Mouse (Mus musculus) erythroid progenitor cell, adult 5-6 weeks (primary cell): ENCODE data around the gene Phactr1. TPM values are rescaled to one million over a fixed set of nuclear protein-coding genes. Genes with fewer than 3 reads are reported as not detected.

Source experiments
- ATAC-seq: replicated peaks from 2 replicates; pipeline ENCODE4 v1.8.0; 2016; ENCODE audit warnings: moderate number of reproducible peaks, mild to moderate bottlenecking, moderate TSS enrichment, inconsistent platforms; ENCODE audit not compliant: poor library complexity, low FRiP score, severe bottlenecking
- total RNA-seq, 2 experiments: library from RNA; stranded (forward) in 1 of 2; stranded (reverse) in 1 of 2; fragments of 150-400 nt in 1 of 2; fragments of 186-747, 209-891 nt in 1 of 2; gene quantifications; 2 replicates each; pipeline versions ENCODE4 v1.2.3 to v1.2.4; 2015 to 2017; ENCODE audit warnings: low replicate concordance in 2 of 2

Gene Phactr1
- total RNA-seq, 2 experiments from 2014 or later = not detected

DNA sequence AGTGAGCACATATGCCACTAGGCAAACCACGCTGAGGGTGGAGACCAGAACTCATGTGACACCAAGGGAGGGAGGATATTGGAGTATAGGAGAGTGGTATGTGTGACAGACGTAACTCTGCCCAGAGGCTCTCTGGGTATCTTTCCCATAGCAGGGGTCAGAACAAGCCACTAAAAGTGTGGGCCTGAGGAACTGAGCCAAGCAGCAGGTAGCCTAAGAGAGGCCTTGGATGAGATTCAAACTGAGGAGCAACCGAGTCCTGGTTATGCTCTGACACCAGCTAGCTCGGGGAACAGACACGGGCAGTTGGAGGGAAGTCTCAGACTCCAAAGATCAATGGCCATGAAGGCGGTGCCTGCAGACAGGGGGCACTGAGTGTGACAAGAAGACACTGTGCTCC lies 395.0 kb downstream of the Phactr1 start:
- no peak for ATAC-seq

DNA sequence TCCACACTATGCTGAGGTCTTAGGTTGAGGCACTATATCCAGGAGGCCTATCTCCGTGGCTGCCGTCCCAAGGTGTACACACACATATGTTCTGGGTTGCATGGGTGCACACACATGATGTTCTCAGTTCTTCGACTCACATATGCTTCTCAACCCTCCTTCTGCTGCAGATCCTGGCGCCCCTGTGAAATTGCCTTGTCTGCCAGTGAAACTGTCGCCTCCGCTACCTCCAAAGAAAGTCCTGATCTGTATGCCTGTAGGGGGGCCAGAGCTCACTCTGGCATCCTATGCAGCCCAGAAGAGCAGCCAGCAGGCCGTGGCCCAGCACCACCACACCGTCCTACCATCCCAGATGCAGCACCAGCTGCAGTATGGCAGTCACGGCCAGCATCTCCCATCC lies 397.1 kb downstream of the Phactr1 start:
- no peak for ATAC-seq

DNA sequence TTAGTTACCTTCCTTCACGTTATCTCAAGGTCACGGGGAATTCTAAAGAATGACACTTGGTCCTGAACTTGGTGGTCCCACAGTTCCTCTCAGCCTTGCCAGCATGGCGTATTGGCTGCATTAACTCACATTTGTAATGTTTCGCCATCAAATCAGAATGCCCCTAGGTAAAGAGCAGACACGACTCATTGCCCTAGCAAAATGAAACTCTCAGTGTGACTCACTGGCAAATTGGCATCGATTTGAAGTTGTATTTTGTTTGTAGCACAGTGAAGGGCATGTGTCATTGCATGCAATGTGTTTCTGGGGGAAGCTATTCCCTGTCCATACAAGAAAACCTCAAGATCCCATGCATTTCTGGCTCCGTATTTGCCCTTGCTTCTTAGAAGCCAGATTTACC lies 404.8 kb downstream of the Phactr1 start:
- no peak for ATAC-seq

DNA sequence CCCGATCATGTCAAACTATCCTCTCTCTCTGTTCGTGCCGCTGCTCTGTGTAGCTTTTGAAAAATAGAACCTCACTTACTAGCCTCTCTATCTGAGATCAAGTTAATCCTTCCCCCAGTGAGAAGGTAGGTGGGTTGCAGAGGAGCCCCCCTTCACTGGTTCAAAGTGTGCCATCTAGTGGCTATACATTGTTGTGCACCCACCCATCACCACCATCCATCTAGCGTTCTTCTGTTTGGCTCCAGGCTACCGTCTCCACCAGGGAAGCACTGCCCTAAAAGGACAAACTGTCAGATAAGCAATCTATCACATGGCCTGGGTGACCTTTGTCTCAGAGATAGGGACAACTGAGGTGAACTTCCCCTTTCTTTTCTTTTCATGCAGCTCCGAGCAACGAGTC lies 413.9 kb downstream of the Phactr1 start:
- no peak for ATAC-seq

DNA sequence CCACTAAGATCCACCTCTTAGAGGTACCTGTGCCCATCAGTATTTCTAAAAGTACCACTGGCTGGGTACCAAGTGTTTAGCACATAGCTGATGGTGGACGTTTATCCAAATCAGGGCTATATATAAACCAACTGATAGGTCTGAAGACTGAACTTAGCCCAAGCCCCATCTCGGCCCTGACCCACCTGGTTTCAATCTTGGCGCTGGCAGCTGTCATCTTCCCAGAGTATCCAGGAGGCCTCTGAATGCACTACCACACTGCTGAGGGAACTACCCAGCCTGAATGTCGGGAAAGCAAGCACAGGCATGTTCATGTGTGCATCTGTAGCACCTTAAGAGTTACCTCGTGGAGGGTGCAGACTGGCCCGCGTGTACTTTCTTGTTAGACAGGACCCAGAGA lies 422.5 kb downstream of the Phactr1 start:
- no peak for ATAC-seq

DNA sequence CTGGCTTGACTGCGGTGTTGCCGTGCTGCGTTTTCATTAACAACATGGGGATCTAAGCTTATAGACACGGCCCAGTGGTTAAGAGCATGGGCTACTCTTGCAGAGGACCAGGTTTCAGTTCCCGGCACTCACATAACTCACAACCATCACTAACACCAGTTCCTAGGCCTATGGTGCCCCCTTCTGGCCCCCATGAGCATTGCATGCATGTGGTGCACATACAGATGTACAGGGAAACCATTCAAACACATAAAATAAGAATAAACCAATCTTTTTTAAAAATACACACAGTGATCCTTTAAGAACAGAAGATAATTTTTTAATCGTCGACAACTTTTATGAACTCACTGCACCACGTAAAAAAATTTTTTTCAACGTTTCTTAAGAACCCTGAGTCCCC lies 424.1 kb downstream of the Phactr1 start:
- ATAC-seq = no peak

DNA sequence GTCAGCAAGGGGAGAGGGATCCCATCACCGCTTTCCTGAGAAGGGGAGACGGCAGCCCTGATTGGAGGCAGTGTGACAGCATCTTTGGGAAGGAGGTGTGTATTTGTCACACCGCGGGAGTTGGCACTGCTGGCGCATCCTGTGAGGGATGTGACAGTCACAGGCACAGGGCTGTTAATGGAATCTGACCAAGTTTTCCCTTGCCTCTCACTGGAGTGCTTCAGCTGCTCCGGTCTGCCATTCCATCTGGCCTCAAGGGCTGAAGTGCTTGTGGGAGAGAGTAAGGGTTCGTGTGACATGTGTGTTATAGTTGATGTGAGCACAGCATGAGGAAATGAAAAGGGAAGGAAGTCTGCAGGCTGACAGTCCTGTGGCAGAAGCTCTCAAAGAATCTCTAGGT lies 431.9 kb downstream of the Phactr1 start:
- no peak for ATAC-seq

DNA sequence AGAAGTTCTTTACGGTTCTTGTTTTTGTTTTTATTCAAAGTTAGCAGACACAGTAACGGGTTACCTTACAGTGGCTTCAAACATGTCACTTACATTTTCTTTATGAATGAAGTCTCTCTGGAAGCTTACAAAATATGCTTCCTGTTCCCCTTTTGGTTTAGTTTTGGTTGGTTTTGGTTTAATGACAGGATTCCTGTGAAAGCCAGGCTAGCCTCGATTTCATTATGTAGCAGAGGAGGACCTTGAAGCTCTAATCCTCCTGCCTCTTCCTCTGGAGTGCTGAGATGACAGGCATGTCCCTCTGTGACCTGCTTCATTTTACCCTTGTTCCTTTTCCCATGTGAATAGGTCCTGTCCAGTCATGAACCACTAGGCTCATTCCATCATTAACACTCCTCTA lies 432.3 kb downstream of the Phactr1 start:
- no peak for ATAC-seq

DNA sequence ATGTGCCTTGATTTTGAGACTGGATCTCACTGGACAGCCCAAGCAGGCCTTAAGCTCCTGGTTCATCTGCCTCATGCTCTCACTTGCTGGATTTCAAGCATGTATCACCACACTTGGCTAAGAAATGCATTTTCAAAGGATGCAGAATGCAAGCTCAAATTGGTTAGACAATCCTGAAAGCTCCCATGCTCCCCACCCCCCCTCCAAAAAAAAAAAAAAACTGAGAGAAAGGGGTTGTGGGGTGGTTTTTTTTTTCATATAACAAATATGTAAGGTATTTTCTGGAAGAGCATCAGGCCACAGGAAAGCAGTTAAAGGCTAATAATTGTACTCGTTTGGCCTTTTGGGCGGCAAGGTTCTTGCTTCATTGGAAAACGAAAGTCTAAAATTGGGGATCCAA lies 432.7 kb downstream of the Phactr1 start:
- no peak for ATAC-seq

DNA sequence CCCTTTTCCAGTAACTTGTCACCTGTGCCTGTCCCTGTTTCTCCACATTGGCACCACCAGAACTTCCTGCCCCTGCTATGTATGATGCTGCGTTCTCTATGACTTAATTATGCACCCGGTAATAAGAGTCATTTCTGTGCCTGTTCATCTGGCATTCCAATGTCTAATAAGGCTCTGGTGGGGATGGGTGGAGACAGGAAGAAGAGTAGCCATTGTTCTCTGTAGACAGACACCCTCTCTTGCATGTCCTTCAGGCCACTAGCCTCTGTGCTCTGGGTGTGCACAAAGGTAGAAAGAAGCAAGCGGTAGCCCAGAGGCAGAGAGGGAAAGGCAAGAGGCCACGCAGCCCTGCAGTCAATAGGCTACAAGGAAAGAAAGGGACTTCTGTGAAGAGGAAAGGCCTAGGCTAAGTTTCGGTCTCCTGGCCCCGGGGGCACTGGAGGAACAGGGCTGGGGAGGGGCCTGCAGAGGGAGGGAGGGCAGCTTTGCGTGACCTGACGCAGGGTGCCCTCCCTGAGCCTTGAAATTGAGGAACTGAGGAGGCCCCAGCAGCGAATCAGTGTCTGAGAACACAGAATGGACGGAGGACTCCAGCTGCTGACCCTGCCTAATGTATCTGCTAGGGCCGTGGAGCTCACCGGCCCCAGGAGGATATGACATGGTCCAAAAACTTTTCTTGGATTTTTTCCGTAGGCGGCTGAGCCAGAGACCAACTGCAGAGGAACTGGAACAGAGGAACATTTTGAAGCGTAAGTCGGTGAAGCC lies 442.1 kb downstream of the Phactr1 start:
- no peak for ATAC-seq

DNA sequence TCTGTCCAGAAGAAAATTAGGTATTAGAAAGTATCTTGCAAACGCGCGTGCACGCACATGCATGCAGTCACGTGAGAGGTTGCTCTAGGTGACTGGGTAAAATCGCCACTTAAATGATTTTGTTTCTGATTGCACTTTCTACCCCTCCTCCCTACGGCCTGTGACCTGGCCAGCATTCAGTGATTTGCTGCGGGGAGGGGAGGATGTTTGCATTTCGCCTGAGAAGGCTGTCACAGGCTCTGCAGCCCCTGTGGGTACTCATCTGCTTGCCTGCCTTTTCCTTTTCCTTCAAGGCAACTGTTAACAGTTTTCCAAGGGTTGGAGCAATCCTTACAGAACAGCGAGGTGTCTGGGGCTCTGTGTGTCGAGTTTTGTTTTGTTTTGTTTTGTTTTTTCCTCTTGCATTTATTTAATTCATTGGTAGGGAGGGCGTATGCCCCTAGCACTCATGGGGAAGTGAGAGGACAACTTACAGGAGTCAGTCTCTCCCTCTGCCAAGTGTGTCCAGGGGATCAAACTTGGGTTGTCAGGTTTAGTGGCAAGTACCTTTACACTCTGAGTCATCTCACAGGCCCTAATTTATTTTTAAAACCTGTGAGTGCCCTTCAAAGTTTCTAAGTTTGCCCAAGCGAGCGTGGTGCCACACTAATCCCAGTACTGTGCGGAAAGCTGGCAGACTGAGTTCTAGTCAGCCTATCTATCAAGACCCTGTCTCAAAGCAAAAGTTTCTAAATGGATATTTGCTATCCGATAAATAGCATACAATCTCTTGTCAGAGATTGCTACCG lies 443.7 kb downstream of the Phactr1 start:
- no peak for ATAC-seq

DNA sequence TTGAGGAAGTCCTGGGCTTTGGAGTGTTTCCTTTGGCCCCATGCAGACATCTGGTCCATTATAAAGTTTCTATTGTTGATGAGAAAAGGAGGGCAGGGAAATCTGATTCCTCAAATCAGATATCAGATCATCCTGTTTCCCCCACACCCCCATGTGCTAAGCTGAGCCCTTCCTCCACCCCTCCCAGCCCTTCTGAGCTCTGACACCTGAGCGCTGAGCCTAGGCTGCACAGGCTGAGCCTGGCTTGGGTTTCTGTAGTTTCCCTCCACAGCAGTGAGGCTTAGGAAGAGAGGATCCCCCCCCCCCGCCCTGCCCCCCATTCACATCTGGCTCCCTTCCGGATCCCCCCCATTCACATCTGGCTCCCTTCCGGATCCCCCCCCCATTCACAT lies 444.3 kb downstream of the Phactr1 start:
- no peak for ATAC-seq

DNA sequence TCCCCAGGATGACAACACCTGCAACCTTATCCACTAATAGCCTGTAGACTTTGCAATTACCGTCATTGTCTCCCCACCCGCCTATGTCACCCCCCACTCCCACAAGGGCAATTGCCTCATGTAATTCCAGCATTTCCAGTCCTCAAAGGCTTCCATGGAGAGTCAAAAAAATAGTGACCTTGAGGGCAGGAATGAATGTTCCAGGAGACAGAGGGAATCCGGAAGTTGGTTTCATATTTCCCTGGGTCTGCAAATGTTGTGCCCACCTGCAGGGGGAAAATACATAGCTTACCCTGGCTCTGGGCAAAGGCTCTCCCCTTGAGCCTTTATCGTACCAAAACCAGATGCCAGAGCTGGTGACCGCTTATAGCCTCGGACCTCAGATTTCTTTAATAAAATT lies 449.7 kb downstream of the Phactr1 start:
- no peak for ATAC-seq

DNA sequence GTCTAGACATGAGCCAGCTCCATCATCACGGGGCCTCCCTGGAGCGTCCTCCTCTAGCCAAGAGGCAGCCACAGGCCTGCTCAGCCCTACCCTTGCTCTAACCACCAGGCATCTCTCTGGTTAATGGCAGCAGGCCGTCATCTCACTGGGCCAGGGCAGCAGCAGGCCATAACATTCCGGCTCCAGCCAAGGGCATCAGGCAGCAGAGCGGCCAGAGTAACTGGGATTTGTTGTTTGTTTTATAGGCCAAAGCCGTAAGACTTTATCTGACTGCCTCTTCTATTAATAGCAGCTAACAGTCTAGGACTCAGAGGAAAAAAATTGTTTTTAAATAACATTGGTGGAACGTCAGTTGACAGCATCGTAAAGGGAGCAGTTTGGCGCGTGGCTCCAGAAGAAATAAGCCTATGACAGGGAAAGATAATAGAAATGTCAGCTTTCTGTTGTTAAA lies 451.3 kb downstream of the Phactr1 start:
- no peak for ATAC-seq

DNA sequence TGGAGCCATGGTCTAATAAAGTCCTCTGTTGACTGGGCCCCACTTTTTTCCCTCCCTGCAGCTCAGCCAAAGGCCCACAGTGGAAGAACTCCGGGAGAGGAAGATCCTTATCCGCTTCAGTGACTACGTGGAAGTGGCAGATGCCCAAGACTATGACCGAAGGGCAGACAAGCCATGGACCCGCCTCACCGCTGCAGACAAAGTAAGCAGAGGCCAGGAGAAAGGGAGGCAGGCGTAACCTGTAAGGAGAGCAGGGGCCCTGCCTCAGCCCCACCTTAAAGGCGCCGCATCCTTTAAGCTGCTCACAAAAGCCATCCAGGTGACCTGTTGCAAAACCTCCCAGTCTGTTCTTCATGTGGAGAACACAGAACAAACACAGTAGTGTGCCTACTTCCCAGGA lies 452.4 kb downstream of the Phactr1 start:
- no peak for ATAC-seq

DNA sequence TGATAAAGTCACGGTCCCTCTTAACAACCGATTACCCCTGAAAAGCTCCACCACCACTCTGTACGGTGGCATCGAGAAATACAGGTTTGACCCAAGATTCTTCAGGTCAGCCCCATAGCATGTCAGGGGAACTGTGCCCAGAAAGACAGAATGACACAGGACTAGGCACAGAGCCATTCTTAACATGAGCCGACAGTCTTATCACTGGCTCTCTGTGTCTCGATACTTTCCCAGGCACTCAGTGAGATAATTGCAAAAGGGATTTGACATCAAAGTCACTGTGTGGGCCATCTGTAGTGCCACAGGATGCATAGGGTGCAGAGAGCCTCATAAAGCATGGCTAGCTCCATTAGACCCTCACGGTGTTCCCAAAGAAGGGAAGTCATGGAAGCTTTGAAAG lies 453.0 kb downstream of the Phactr1 start:
- ATAC-seq = no peak

DNA sequence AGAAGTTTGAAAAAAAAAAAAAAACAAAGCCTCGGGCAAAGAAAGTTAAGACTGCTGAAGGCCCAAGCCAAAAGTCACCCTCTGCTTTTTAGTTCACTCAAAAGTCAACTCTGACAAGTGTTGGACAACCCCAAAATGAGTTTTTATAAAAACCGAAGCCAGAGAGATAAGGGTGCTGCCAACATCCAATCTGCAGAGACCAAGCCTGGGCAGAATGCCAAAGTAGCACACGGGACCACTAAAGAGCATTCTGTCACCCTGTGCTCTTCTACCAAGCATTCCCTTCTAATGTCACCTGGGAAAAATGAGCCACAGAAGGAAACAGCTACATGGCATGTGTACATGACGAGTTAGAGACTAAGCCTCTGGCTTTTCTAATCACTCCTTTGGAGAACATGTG lies 454.0 kb downstream of the Phactr1 start:
- ATAC-seq = no peak

DNA sequence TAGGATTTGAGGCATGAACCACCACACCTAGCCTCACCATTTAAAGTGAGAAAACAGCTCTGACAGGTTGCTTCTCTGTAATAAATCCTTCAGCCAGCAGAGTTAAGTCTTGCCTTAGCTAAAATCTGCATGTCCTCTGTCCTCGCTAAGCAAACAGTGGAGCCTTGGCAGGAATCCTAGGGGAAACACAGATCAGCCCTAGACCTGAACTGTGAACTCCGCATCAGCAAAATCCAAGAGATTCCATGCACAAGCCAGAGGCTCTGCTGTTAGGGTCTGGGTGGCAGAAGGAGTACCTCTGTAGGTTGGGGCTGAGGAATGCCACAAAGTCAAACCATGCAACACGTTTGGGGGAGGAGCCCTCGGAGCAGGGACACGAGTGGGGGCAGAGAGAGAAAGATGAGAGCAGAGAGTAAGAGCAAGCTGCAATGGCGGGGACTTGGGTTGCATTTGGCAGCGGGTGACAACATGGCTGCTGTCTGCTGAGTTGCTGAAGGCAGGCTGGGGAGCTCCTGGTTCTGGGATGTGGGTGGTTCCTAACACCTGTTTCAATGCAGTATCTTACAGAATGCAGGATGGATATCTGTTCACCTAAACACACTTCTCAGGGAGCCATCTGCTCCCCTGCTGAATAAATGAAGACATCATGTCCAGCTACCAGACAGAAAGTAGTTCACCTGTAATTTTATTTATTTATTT lies 464.4 kb downstream of the Phactr1 start:
- no peak for ATAC-seq

DNA sequence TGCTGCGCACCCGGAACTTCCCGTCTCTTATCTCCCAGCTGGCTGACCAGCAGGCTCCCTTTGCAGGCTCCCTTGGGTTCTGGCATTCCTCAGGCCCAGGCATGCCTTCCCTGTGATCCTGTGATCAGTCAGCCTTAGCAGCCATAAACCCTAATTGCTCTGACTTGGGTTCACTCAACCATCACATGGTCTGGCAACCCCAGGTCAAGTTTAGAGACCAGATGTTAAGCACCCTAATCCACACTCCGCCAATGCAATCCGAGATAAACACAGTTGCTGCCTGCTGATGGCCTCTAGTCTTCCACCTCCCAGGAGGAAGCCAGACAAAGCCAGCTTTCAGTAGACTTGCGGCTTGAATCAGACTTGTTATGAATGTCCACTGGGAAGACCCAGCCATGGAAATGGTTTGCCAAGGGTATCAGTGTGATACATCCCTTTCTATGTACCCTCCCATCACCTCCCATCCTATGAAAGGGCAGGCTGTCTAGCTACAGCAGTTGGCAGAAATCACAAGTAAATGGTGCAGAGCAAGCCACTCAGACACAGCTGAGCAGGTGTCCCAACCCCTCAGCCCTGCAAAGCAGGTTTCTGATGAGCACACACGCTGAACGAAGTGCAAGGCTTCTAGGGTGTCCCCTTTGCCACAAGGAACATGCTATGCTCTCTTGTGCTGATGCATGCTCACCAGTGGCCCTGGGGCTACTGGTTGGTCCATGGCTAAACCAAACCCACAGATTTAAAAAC lies 466.3 kb downstream of the Phactr1 start:
- no peak for ATAC-seq

DNA sequence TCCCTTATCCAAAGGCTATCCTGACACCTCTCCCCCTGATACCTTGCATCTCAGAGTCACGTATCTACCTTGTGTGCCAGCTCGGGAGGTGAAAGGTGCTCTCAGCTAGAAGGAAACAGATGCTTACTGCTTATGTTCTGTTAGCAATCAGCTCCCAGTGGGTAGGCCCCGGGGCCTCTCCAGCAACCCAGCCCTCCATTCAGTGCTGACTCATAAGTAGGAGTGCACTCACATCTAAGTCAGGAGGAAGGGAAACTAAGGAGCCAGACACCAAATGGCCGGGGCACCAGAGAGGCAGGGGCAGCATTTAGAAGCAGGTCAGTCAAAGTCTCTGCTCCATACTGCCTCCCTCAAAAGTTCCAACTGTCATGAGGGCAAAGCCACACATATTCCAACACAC lies 468.3 kb downstream of the Phactr1 start:
- ATAC-seq = no peak
